Mouse (Mus musculus) limb, embryonic 10.5 days (tissue): Measurements from ENCODE around the gene Dgat2. TPM values are rescaled to one million over a fixed set of nuclear protein-coding genes. Genes with fewer than 3 reads are reported as not detected.

ENCODE experiments used
- DNase-seq: peaks from one replicate; pipeline ENCODE4 v3.0.0-alpha.2; 2017; ENCODE audit warnings: low spot score
- H3K27ac ChIP-seq: fragments of 300-500 bp; sonication (generic); 2 replicates; pipeline ENCODE4 v1.5.1; 2016; ENCODE audit warnings: mild to moderate bottlenecking
- H3K27me3 ChIP-seq: fragments of 300-500 bp; sonication (generic); 2 replicates; pipeline ENCODE4 v1.6.1; 2016; ENCODE audit warnings: low read depth, mild to moderate bottlenecking; ENCODE audit not compliant: poor library complexity, severe bottlenecking
- H3K36me3 ChIP-seq: fragments of 300-500 bp; sonication (generic); 2 replicates; pipeline ENCODE4 v1.6.1; 2016; ENCODE audit warnings: mild to moderate bottlenecking, moderate library complexity
- H3K4me1 ChIP-seq: fragments of 300-500 bp; sonication (generic); 2 replicates; pipeline ENCODE4 v1.6.1; 2016
- H3K4me3 ChIP-seq: fragments of 300-500 bp; sonication (generic); 2 replicates; pipeline ENCODE4 v1.5.1; 2016; ENCODE audit warnings: mild to moderate bottlenecking, moderate library complexity
- H3K9me3 ChIP-seq: fragments of 300-500 bp; sonication (generic); replicated peaks from 2 replicates; pipeline ENCODE4 v1.6.1; 2016; ENCODE audit warnings: mild to moderate bottlenecking
- WGBS: fragments of 180-500 bp; shearing (Covaris S2); methylation state at CpG from one replicate; pipeline ENCODE4 v1.1.7; 2016; 5-methylcytosine and 5-hydroxymethylcytosine counted together
- polyA plus RNA-seq: library from polyadenylated mRNA; unstranded; fragments of >200 nt; fragmentation: Nextera tagmentation; extraction: Ambion mirVana; gene quantifications from 2 replicates; pipeline ENCODE4 v1.2.1, GENCODE M21; 2016

Dgat2 gene
- polyA plus RNA-seq, 1 experiment from 2014 or later: 14.2 TPM

DNA sequence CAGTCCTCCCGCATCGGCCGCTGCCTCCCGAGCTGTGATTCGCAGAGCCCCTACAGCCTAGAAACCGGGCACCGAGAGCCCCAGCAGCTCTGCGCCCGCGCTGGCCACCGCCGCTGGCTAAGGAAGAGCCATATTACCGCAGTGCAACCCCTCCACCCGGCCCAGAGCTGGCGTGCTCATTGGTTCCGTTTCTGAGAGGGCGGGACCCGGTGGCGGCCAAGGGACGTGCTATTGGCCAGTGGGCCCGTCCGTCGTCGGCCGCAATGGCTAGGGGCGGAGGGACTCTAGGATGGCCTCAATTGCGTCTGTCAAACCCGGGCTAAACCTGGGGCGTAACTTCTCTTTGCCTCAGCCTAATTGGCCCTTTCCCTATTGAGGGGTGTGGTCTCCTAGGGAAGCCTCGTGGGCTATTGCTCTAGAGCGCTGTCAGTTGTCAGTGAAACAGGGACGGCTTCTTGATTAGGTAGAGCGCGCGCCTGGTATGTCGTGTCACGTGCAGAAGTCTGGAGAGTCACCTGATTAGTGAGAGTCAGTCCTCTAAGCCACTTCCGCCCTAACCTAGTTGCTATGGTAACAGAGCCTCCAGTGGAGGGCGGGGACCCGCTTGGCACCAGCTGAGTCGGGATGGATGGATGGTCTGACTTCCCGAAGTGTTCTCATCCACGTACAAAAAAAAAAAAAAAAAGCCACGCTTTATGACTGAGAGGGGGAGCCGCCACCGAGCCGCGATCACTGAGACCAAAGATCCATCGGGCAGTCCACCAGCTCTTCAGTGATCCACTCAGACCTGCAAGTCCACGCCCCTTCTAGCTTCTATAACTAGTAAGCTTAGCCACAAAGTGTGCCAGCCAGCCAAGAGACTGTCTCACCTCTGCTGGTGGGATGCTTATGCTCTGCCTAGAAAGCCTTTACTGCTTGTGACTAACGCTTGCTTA, 41.3 kb downstream of the Dgat2 start, which contains the start of gene Uvrag:
Gene Uvrag (minus strand): TSS at position 158 of the 935 bp plus-strand sequence.
- no peaks in the 10 kb centered on the region for H3K27me3 ChIP-seq

GRCm38 (mm10) chr7:99140511-99140910, 42.0 kb downstream of the Dgat2 start:
- Histone ChIP-seq H3K27ac (peak overlapping the region; percentile 84), H3K27me3 (no peaks in the 10 kb centered on the region), H3K4me3 (peak overlapping the region; percentile 81), H3K36me3 (peaks cover 3% of the 10 kb centered on the region; the same call in 1 of the 2 replicates), H3K9me3 (no peaks in the 10 kb centered on the region), H3K4me1 (peaks cover 28% of the 10 kb centered on the region)
- no peak for DNase-seq
- WGBS: 1% methylated on average over 39 of the region's 39 CpGs

More for the DNA sequence above, 41.3 kb downstream of the Dgat2 start, which contains the start of gene Uvrag:
- Histone ChIP-seq H3K27ac (peak within 1 kb of the TSS; percentile 84), H3K4me1 (peaks cover 35% of the 10 kb centered on the region), H3K9me3 (no peaks in the 10 kb centered on the region), H3K36me3 (no peaks in the 10 kb centered on the region), H3K4me3 (peak within 1 kb of the TSS; percentile 81)
- WGBS: 1% methylated on average over 51 of the region's 51 CpGs
- peak; percentile 97 for DNase-seq

DNA sequence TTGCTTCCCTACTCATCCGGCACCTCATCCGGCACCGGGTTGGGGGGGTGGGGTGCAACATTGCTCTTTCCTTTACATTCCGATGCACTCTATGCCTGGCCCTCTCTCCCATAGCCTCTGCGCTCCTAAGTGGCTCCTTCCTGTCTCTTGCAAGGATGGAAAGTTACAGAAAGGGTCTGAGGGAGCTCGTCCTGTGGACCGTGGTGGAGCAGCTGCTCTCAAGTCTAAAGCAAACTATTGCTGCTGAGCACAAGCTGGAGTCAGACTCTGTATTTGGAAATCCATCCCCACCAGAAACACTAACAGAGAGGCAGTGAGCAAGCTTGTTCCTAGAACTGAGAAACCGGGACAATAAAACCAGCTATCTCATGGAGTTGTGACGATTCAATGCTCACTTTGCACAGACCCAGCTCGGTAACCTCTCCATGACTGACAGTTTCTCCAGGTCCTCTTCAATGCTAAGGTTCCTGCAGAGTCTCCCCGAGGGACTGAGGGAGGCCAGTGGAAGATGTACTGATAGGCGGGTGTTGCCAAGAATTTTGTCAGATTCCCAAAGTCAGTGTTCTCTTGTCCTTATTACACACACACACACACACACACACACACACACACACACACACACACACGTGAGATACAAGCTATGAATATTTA, 42.6 kb downstream of the Dgat2 start:
- Histone ChIP-seq H3K27me3 (no peaks in the 10 kb centered on the region), H3K27ac (peak overlapping the region; percentile 84; the same call in 1 of the 2 replicates), H3K4me1 (peaks cover 23% of the 10 kb centered on the region), H3K36me3 (peaks cover 7% of the 10 kb centered on the region; the same call in 1 of the 2 replicates), H3K9me3 (no peaks in the 10 kb centered on the region), H3K4me3 (peak overlapping the region; percentile 81)
- WGBS: under 1% methylated on average over 13 of the region's 13 CpGs
- DNase-seq: peak; percentile 45

- H3K36me3 ChIP-seq: peaks cover 7% of the 10 kb centered on the region; the same call in 1 of the 2 replicates
- no peaks in the 10 kb centered on the region for H3K27me3 ChIP-seq
- no peak overlapping the region for H3K27ac ChIP-seq
- H3K9me3 ChIP-seq: no peaks in the 10 kb centered on the region
- H3K4me1 ChIP-seq: peaks cover 23% of the 10 kb centered on the region
- DNase-seq: no peak
- H3K4me3 ChIP-seq: no peak overlapping the region
- 98% methylated on average over 4 of the region's 4 CpGs for WGBS
Measured at GRCm38 (mm10) chr7:99137541-99137940, 45.0 kb downstream of the Dgat2 start.

GRCm38 (mm10) chr7:99136789-99137188, 45.7 kb downstream of the Dgat2 start:
- no peak overlapping the region for H3K4me3 ChIP-seq
- H3K9me3 ChIP-seq: no peaks in the 10 kb centered on the region
- no peaks in the 10 kb centered on the region for H3K27me3 ChIP-seq
- no peak for DNase-seq
- no peak overlapping the region for H3K27ac ChIP-seq
- WGBS: 51% methylated on average over 6 of the region's 6 CpGs
- peaks cover 16% of the 10 kb centered on the region for H3K4me1 ChIP-seq
- H3K36me3 ChIP-seq: peaks cover 7% of the 10 kb centered on the region; the same call in 1 of the 2 replicates

GRCm38 (mm10) chr7:99133811-99134402, 48.6 kb downstream of the Dgat2 start:
- WGBS: 90% methylated on average over 8 of the region's 8 CpGs
- DNase-seq: no peak
- Histone ChIP-seq H3K4me3 (no peak overlapping the region), H3K9me3 (no peaks in the 10 kb centered on the region), H3K36me3 (peaks cover 7% of the 10 kb centered on the region; the same call in 1 of the 2 replicates), H3K27me3 (no peaks in the 10 kb centered on the region), H3K27ac (no peak overlapping the region), H3K4me1 (peaks cover 9% of the 10 kb centered on the region)

- H3K4me3 ChIP-seq: no peak overlapping the region
- H3K27ac ChIP-seq: no peak overlapping the region
- H3K36me3 ChIP-seq: peaks cover 7% of the 10 kb centered on the region; the same call in 1 of the 2 replicates
- H3K9me3 ChIP-seq: no peaks in the 10 kb centered on the region
- H3K4me1 ChIP-seq: peaks cover 22% of the 10 kb centered on the region
- DNase-seq: no peak
- 88% methylated on average over 9 of the region's 9 CpGs for WGBS
- no peaks in the 10 kb centered on the region for H3K27me3 ChIP-seq
Measured at GRCm38 (mm10) chr7:99132597-99132996, 49.9 kb downstream of the Dgat2 start.

DNA sequence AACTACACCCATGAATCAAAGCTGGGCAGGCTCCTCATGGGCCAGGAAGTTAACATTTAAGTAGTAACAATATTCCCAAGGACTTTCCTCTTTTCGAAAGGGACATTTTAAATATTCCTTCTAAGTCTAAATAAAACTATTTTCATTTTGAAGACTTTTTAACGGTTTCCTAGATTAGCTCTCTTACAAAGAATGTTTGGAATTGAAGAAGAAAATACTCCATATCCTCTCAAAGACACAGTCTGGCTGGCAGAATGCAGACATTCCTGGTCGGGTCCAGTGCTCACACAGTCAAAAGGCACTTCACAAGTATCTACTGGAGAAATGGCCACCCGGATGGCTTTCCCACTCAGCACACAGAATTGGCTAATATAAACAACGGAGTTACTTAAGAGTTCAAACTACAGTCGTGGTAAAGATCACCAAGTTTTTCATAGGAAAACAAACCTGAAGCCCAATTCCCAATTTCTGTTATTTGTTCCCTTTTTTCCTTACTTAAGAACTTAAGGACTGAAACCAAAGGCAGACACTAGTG, 50.6 kb downstream of the Dgat2 start:
- Histone ChIP-seq H3K27ac (no peak overlapping the region), H3K9me3 (no peaks in the 10 kb centered on the region), H3K4me1 (peaks cover 29% of the 10 kb centered on the region), H3K4me3 (no peak overlapping the region), H3K36me3 (peaks cover 7% of the 10 kb centered on the region; the same call in 1 of the 2 replicates), H3K27me3 (no peaks in the 10 kb centered on the region)
- no peak for DNase-seq
- 82% methylated on average over 6 of the region's 6 CpGs for WGBS

GRCm38 (mm10) chr7:99128965-99129364, 53.6 kb downstream of the Dgat2 start:
- no peak for DNase-seq
- 93% methylated on average over 8 of the region's 8 CpGs for WGBS
- Histone ChIP-seq H3K36me3 (peaks cover 14% of the 10 kb centered on the region; the same call in 1 of the 2 replicates), H3K27ac (peak overlapping the region; percentile 87; the same call in 1 of the 2 replicates), H3K9me3 (no peaks in the 10 kb centered on the region; the same call in 1 of the 2 replicates), H3K27me3 (no peaks in the 10 kb centered on the region), H3K4me1 (peaks cover 38% of the 10 kb centered on the region), H3K4me3 (no peak overlapping the region)

- peaks cover 14% of the 10 kb centered on the region; the same call in 1 of the 2 replicates for H3K36me3 ChIP-seq
- H3K9me3 ChIP-seq: no peaks in the 10 kb centered on the region; the same call in 1 of the 2 replicates
- WGBS: 40% methylated on average over 10 of the region's 10 CpGs
- peak overlapping the region; percentile 87 for H3K27ac ChIP-seq
- peak; percentile 60 for DNase-seq
- peak overlapping the region; percentile 19; the same call in 1 of the 2 replicates for H3K4me3 ChIP-seq
- no peaks in the 10 kb centered on the region for H3K27me3 ChIP-seq
- peaks cover 38% of the 10 kb centered on the region for H3K4me1 ChIP-seq
Measured at GRCm38 (mm10) chr7:99128020-99128950, 54.2 kb downstream of the Dgat2 start.

- H3K9me3 ChIP-seq: no peaks in the 10 kb centered on the region; the same call in 1 of the 2 replicates
- H3K4me1 ChIP-seq: peaks cover 43% of the 10 kb centered on the region
- H3K36me3 ChIP-seq: peaks cover 14% of the 10 kb centered on the region; the same call in 1 of the 2 replicates
- H3K27ac ChIP-seq: no peak overlapping the region
- no peaks in the 10 kb centered on the region for H3K27me3 ChIP-seq
- DNase-seq: no peak
- no peak overlapping the region for H3K4me3 ChIP-seq
- 95% methylated on average over 8 of the region's 8 CpGs for WGBS
Measured at GRCm38 (mm10) chr7:99126057-99126456, 56.5 kb downstream of the Dgat2 start.
